Mouse (Mus musculus): Measurements from ENCODE around the gene Arhgef25.

DNA sequence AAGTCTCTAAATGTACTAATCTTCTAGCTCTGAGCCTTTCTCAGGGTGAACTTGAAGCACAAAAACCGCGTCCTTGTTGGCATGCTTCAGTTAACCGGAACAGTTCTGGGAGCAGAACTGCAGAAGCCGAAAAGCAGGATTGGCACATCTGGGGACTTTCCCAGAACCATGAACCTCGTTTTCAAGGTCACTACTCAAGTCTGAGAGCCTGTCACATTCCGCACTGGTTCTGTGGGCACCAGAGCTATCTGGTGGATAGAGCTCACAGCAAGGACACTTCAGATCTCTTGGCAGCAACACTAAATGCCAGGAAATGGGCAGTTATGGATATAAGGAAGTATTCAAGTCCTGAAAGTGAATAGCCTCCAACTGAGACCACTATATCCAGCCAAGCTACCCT is 42.7 kb downstream of the Arhgef25 start:
- TF ChIP-seq CTCF (IDR thresholded peaks at IDR 0.05; ENCODE audit: control insufficient read depth, insufficient read depth, low read length) (no peak), POLR2A (IDR thresholded peaks at IDR 0.05; ENCODE audit: borderline replicate concordance, control insufficient read depth, low read depth, low read length) (no peak)

All from bone marrow, adult 2 months (tissue).